Mouse (Mus musculus): ENCODE measurements around the gene Bcl10.

- TF ChIP-seq CTCF (IDR thresholded peaks at IDR 0.05; ENCODE audit: control insufficient read depth, insufficient read depth, low read length) (no peak), POLR2A (IDR thresholded peaks at IDR 0.05; ENCODE audit: borderline replicate concordance, control insufficient read depth, low read depth, low read length) (no peak)
Measured at GRCm38 (mm10) chr3:145939971-145940370, 17.4 kb downstream of the Bcl10 start.
